Mouse (Mus musculus): ENCODE results near the gene Gm49322. TPM values are rescaled to one million over a fixed set of nuclear protein-coding genes. Genes with fewer than 3 reads are reported as not detected.
A peak's percentile ranks its signal among the peaks of the same experiment; 100 is the strongest.

The Gm49322 gene
- total and polyA plus RNA-seq, 3 experiments, result 0.82 to 2.8 (median 2.2) TPM

DNA sequence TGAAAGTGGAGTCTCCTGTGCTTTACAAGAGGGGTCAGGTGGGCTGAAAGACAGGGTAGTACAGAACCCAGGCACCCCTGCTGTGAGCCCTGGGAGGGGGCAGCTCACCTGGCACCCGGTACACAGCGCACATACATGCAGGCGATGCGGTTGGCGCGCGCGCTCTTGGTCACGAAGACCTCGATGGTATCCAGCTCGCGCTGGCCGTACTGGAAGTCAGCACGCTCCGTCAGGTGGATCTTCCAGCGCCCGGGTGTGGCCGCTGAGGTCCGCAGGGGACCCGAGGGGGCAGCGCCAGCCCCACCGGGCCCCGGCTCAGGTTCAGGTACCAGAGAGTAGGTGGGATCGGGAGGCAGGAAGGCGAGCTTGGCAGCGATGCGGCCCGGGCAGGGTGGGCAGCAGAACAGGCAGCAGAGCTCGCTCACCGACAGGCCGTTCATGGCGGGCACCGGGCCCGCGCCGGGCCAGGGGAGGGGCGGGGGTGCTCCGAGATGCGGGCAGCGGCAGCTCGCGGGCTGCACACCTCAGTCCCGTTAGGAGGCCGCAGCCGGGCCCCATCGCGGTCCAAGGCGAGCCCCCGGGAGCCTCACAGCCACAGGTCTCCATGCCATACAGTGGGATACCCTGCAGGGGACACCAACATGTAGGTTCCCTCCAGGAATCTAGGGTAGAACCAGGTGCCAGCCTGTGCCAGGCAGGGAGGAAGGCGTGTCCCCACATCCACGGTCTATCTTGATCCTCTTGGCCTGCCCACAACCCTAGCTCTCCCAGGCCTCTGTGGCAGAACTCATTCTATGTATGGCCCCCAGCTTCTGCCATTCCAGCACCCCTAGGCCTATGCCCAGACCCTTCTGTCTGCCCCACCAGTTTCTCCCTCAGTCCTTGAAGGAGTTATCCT lies 19.2 kb upstream of the Gm49322 start:
- Histone ChIP-seq H3K4me3 (ENCODE audit: low read depth, low read length) (no peak overlapping the region; the same call in 1 of the 2 replicates), H3K27me3 (ENCODE audit: insufficient read depth, low read length) (no peaks in the 10 kb centered on the region), H3K9me3 (replicated peaks) (no peaks in the 10 kb centered on the region), H3K36me3 (replicated peaks) (peaks cover 71% of the 10 kb centered on the region), H3K4me1 (ENCODE audit: insufficient read depth, low read depth, low read length) (peaks cover 81% of the 10 kb centered on the region)
- ATAC-seq (ENCODE audit: extremely low read depth, insufficient number of reproducible peaks, low FRiP score, poor library complexity, severe bottlenecking) (no peak), DNase-seq (ENCODE audit: low spot score) (no peak)
- no peak for TF ChIP-seq TAL1 (conservative IDR thresholded peaks at IDR 0.05; ENCODE audit: low read depth, low read length)
- no peak for TF ChIP-seq CTCF (IDR thresholded peaks at IDR 0.05; ENCODE audit: low read depth, low read length)
- no peak for TF ChIP-seq GATA2 (IDR thresholded peaks at IDR 0.05; ENCODE audit: borderline replicate concordance, low read depth, low read length)
- no peak for TF ChIP-seq GATA1 (IDR thresholded peaks at IDR 0.05; ENCODE audit: borderline replicate concordance, low read length)
- TF ChIP-seq POLR2AphosphoS5 (IDR thresholded peaks at IDR 0.05; ENCODE audit: insufficient replicate concordance, low read depth, low read length), result no peak

DNA sequence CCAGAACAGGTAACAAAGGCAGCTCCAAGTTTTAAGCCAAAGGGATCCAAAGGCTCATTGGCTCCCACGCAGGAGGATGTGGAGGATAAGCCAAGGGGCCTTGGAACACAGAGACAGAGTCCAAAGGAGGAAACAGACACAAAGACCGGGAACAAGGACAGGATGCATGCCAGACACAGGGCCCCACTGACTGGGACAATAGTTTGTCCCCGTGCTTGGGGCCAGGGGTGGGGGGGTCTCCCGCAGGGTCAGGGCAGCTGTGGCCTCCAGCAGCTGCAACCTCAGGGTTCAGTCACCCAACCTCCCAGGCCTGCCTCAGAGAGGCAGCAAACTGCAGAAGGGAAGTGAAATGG lies 18.5 kb upstream of the Gm49322 start:
- H3K9me3 ChIP-seq (replicated peaks), result no peaks in the 10 kb centered on the region

DNA sequence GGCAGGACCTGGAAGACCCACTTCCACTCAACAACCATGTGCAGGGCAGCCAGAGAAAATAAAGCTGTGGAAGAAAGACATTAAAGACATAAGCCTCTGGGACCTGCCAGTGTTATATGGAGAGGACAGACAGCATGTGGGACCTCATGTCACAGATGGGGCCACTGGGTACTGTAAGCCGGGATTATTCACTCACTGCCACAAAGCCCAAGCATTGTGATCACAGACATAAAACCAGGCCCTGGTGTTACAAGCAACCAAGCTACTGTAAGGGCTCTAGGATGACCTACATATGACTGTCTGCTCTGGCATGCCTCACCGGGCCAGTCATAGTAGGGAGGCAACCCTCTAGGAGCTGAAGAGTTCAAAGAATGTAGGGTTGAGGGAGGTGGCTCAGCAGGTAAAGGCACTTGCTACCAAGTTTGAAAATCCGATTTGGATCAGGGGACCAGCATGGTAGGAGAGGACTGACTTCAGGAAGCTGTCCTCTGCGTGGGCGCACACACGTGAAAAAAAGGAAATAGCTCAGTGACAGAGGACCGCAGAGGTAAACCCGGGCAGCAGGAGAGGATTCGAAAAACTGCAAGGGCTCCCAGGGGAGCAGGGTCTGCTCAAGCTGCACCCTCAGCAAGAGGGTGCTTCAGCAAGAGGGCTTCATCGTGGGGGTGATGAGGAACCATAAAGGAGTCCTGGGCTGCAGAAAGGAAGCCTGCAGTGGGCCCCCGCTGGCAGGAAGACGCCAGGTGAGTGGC lies 16.5 kb upstream of the Gm49322 start:
- ATAC-seq (ENCODE audit: extremely low read depth, insufficient number of reproducible peaks, low FRiP score, poor library complexity, severe bottlenecking) (no peak), DNase-seq (ENCODE audit: low spot score) (no peak)
- H3K27me3 ChIP-seq (ENCODE audit: insufficient read depth, low read length), result no peaks in the 10 kb centered on the region
- peaks cover 61% of the 10 kb centered on the region for H3K4me1 ChIP-seq (ENCODE audit: insufficient read depth, low read depth, low read length)
- H3K9me3 ChIP-seq (replicated peaks), result no peaks in the 10 kb centered on the region
- H3K36me3 ChIP-seq (replicated peaks), result peaks cover 45% of the 10 kb centered on the region
- TF ChIP-seq GATA1 (IDR thresholded peaks at IDR 0.05; ENCODE audit: borderline replicate concordance, low read length) (no peak), TAL1 (conservative IDR thresholded peaks at IDR 0.05; ENCODE audit: low read depth, low read length) (no peak), CTCF (IDR thresholded peaks at IDR 0.05; ENCODE audit: low read depth, low read length) (no peak), POLR2AphosphoS5 (IDR thresholded peaks at IDR 0.05; ENCODE audit: insufficient replicate concordance, low read depth, low read length) (no peak), GATA2 (IDR thresholded peaks at IDR 0.05; ENCODE audit: borderline replicate concordance, low read depth, low read length) (no peak)
- peak overlapping the region; percentile 97 for H3K4me3 ChIP-seq (ENCODE audit: low read depth, low read length)

More for the DNA sequence above, 18.5 kb upstream of the Gm49322 start:
- ATAC-seq (ENCODE audit: extremely low read depth, insufficient number of reproducible peaks, low FRiP score, poor library complexity, severe bottlenecking), result no peak
- TF ChIP-seq POLR2AphosphoS5 (IDR thresholded peaks at IDR 0.05; ENCODE audit: insufficient replicate concordance, low read depth, low read length), result no peak
- TF ChIP-seq CTCF (IDR thresholded peaks at IDR 0.05; ENCODE audit: low read depth, low read length), result no peak
- Histone ChIP-seq H3K4me3 (ENCODE audit: low read depth, low read length) (peak overlapping the region; percentile 49; the same call in 1 of the 2 replicates), H3K27me3 (ENCODE audit: insufficient read depth, low read length) (no peaks in the 10 kb centered on the region), H3K36me3 (replicated peaks) (peaks cover 64% of the 10 kb centered on the region), H3K4me1 (ENCODE audit: insufficient read depth, low read depth, low read length) (peaks cover 78% of the 10 kb centered on the region)
- no peak for DNase-seq (ENCODE audit: low spot score)

DNA sequence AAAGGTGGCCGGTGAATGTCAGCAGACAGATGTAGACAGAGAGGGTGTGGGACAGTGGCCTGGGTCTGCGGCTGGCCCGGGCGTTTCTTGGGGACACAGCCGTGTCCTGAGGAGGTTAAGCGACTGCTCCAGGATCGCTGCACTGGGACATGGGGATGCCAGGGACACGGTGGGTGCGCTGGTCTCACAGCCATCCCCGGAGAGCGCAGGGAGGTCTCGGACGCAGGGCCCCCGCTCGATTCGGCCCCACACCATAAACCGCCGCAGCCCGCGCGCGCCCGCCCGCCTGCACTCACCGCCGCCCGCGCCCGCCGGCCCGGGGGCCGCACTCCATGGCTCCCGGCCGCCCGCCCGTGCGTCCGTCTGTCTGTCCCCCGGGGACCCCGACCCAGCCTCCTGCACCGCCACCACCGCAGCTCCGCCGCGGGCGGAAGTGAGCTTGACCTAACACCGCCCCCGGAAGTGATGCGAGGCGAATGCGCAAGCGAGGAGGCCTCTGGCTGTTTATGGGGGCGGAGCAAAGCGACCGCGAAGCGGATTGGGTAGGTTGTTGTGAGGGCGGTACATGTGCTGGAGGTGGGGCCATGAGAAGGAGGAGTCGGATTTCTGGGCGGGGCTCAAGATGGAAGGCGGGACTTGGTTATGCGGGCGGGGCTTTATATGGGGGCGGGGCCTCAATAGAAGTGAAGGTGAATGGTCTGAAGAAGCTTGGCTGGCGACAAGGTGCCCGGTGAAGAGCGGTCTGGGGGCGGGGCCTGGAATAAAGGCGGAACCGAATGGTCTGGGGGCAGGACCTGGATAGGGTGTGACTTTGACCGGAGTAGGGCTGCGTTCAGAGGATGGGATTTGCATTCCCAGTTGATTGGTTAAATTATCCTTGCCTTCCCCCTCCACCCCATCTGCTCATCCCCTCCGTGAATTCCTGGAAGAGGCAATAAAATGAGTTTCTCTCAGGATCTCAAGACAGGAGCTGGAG lies 15.7 kb upstream of the Gm49322 start, which contains the start of gene Abhd17a:
Abhd17a (minus strand) TSS at position 463 of the 976 bp plus-strand sequence.
- Histone ChIP-seq H3K4me3 (ENCODE audit: low read depth, low read length) (peak within 1 kb of the TSS; percentile 97), H3K27me3 (ENCODE audit: insufficient read depth, low read length) (no peaks in the 10 kb centered on the region), H3K36me3 (replicated peaks) (peaks cover 37% of the 10 kb centered on the region), H3K4me1 (ENCODE audit: insufficient read depth, low read depth, low read length) (peaks cover 54% of the 10 kb centered on the region), H3K9me3 (replicated peaks) (no peaks in the 10 kb centered on the region)
- TF ChIP-seq CTCF (IDR thresholded peaks at IDR 0.05; ENCODE audit: low read depth, low read length), result no peak
- no peak for TF ChIP-seq POLR2AphosphoS5 (IDR thresholded peaks at IDR 0.05; ENCODE audit: insufficient replicate concordance, low read depth, low read length)
- TF ChIP-seq GATA2 (IDR thresholded peaks at IDR 0.05; ENCODE audit: borderline replicate concordance, low read depth, low read length), result no peak
- no peak for TF ChIP-seq GATA1 (IDR thresholded peaks at IDR 0.05; ENCODE audit: borderline replicate concordance, low read length)
- no peak for TF ChIP-seq TAL1 (conservative IDR thresholded peaks at IDR 0.05; ENCODE audit: low read depth, low read length)
- ATAC-seq (ENCODE audit: extremely low read depth, insufficient number of reproducible peaks, low FRiP score, poor library complexity, severe bottlenecking) (peak; percentile 96), DNase-seq (ENCODE audit: low spot score) (peak; percentile 88)

DNA sequence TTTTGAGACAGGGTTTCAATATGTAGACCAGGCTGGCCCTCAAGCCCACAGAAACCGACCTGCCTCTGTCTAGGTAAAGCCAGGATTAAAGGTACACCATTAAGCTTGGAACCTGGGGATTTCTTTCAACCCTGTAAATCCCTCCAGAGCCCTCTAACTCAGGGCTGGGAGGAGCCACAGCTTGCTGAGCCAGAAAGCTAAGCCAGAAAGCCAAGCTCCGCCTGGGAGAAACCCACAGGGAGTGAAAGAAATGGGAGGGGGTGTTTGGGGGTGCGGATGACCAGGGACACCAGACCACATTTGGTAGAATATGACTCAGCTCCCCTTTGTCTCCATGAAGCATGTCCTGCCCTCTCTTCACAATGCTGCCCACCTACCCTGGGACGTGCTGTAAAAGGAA lies 9.5 kb upstream of the Gm49322 start:
- H3K9me3 ChIP-seq (replicated peaks), result no peaks in the 10 kb centered on the region
- no peak overlapping the region for H3K4me3 ChIP-seq (ENCODE audit: low read depth, low read length)
- ATAC-seq (ENCODE audit: extremely low read depth, insufficient number of reproducible peaks, low FRiP score, poor library complexity, severe bottlenecking) (no peak), DNase-seq (ENCODE audit: low spot score) (no peak)
- H3K4me1 ChIP-seq (ENCODE audit: insufficient read depth, low read depth, low read length), result peaks cover 29% of the 10 kb centered on the region
- TF ChIP-seq TAL1 (conservative IDR thresholded peaks at IDR 0.05; ENCODE audit: low read depth, low read length) (no peak), POLR2AphosphoS5 (IDR thresholded peaks at IDR 0.05; ENCODE audit: insufficient replicate concordance, low read depth, low read length) (no peak), GATA2 (IDR thresholded peaks at IDR 0.05; ENCODE audit: borderline replicate concordance, low read depth, low read length) (no peak), GATA1 (IDR thresholded peaks at IDR 0.05; ENCODE audit: borderline replicate concordance, low read length) (no peak), CTCF (IDR thresholded peaks at IDR 0.05; ENCODE audit: low read depth, low read length) (no peak)
- peaks cover 7% of the 10 kb centered on the region; the same call in 1 of the 2 replicates for H3K27me3 ChIP-seq (ENCODE audit: insufficient read depth, low read length)
- no peaks in the 10 kb centered on the region for H3K36me3 ChIP-seq (replicated peaks)
